Comparison of ENCODE assay signal across 24 mouse cellular contexts in the genomic region with DNA sequence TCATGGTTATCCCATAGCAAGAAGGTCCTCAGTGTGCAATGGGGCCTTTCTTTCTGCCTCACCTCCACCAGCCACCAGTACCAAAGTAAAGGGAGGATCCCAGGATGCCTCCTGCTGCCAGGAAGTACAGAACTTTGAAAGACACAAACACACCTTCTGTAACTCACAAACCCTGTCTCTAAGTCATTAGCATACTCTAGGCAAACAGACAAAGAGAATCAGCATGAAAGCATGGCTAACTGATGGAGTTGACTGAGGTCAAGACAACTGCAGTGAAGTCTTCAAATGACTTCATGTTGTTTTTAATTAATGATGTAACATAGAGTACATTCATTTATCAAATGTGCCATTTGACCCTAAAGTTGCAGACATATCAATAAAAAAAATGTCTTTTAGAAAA.
A peak's percentile ranks its signal among the peaks of the same experiment; 100 is the strongest.
DNase-seq lines count a peak whose midpoint lies in the region; ATAC-seq and TF ChIP-seq lines count a peak whose summit lies in the region.
"Had no signal": no experiment of that assay in that cellular context is flagged by ENCODE, and none has a peak within 500 bp of the region (broad histone marks: within the 10 kb centered on the region; RNA-seq: fewer than 3 reads in every experiment).

No protein-coding gene starts in this region.

- H3K4me1 ChIP-seq in intestine, embryonic 16.5 days (ENCODE audit: control insufficient read depth, insufficient read depth, low read length): no peaks in the 10 kb centered on the region

- H3K27me3 ChIP-seq in intestine, embryonic 16.5 days (replicated peaks; ENCODE audit: control insufficient read depth, insufficient read depth, low read length): no peaks in the 10 kb centered on the region
- H3K27me3 ChIP-seq: CH12.LX had no signal

- H3K27ac ChIP-seq in layer of hippocampus, adult 2 months: 0 out of 2 replicates have a peak overlapping the region, but pooled peaks have one; percentile 53
- H3K27ac ChIP-seq in intestine, embryonic 16.5 days (ENCODE audit: low read length): no peak overlapping the region

- H3K9me3 ChIP-seq in intestine, embryonic 16.5 days (ENCODE audit: control insufficient read depth, low read length): no peaks in the 10 kb centered on the region

- no peak overlapping the region for H3K9ac ChIP-seq in intestine, embryonic 16.5 days (ENCODE audit: low read depth, low read length)

- no peak for ATAC-seq in intestine, embryonic 16.5 days
- no peak for ATAC-seq in megakaryocyte-erythroid progenitor cell, adult 5-6 weeks (replicated peaks; ENCODE audit: low FRiP score, low TSS enrichment, poor library complexity, severe bottlenecking)
- ATAC-seq: activated CD4-positive, CD25-positive, alpha-beta regulatory T cell, adult 4 months; CD4-positive, CD25-positive, alpha-beta regulatory T cell, adult 4 months; Patski had no signal

- no peaks in the 10 kb centered on the region for H3K36me3 ChIP-seq in intestine, embryonic 16.5 days (ENCODE audit: control insufficient read depth, insufficient read depth, low read length)
- H3K36me3 ChIP-seq: G1E had no signal

- intact Hi-C loops in heart, postnatal 25 days (cut with DNase I): no loop called here

- TF ChIP-seq CTCF in layer of hippocampus, adult 2 months (conservative IDR thresholded peaks at IDR 0.05): no peak

- no peak overlapping the region for H3K4me2 ChIP-seq in intestine, embryonic 16.5 days (ENCODE audit: low read depth, low read length)

- DNase-seq in layer of hippocampus, adult 2 months (ENCODE audit: low spot score in 2 of 2): peak in 1 of 2 experiments; percentile 2
- DNase-seq in layer of hippocampus, adult 11-12 months (ENCODE audit: low spot score): no peak
- DNase-seq in ES-CJ7 (ENCODE audit: low read depth, low spot score): peak; percentile 59
- peak; percentile 81 for DNase-seq in R1 (ENCODE audit: low read depth, low spot score)
- DNase-seq in ZHBTc4 (ENCODE audit: low read depth, low spot score): peak; percentile 37
- DNase-seq in heart, postnatal 25 days (ENCODE audit: low spot score): no peak
- DNase-seq: adrenal gland, adult 2 months; adrenal gland, adult 8-10 months; adrenal gland, postnatal 10 days; adrenal gland, postnatal 14 days; adrenal gland, postnatal 25 days; adrenal gland, postnatal 36 days; B cell, adult 2 months; cerebellum, adult 11 months; cerebellum, adult 11-12 months; cerebellum, adult 18-20 months; cerebellum, adult 8-10 months had no signal

- H3K4me3 ChIP-seq in layer of hippocampus, adult 2 months: no peak overlapping the region
- no peak overlapping the region for H3K4me3 ChIP-seq in intestine, embryonic 16.5 days (ENCODE audit: low read length)

Comparison
In these comparisons a context has a peak if more than half of its experiments do, and no peak if none do; other contexts are left out.
1. DNase-seq: peak in ES-CJ7 (single experiment), R1 (single experiment) and ZHBTc4 (single experiment); none in layer of hippocampus, adult 11-12 months (single experiment) and heart, postnatal 25 days (single experiment).